ENCODE assay signal across 8 mouse cellular contexts in the genomic region with DNA sequence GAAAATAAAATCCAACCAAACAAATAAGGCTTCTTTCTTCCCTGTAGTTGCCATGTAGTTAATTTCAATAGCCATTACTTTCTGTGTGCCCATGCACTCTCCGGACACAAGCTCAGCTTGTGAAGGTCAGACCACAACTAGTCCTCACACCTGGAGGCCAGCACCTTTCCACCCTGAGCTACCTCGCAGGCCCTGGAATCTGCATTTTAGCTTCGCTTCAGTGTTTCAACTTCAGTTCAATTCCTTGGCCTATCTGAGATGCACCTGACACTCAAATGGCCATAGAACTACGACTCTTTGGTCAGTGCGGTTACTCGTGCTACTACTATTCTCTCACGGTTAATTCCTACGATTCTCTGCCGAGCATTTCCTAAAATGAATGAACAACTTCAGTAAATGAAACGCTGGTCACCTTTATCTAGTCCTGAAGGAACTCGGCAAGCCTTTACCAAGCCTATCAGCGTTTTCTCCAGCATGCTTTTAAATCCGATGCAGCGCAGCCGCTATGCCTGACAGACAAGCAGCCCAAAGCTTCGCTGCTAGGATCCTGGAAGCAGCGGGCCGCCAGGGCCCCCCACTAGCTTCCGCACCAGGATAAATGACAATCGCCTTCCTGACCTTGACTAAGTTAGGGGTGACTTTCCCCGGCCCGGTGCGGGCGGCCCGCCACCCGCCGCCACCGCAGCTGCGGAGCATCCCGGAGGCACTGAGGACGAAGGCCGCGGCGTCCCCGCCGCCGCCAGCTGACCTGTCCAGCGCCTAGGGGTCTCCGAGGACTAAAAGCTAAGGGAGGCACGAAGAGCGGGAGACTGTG. TPM values are rescaled to one million over a fixed set of nuclear protein-coding genes. Genes with fewer than 3 reads are reported as not detected.
A peak's percentile ranks its signal among the peaks of the same experiment; 100 is the strongest.
DNase-seq lines count a peak whose midpoint lies in the region; ATAC-seq lines count a peak whose summit lies in the region.

No protein-coding gene starts in this region.

- DNase-seq in adrenal gland, postnatal 14 days = peak; percentile 6
- DNase-seq in adrenal gland, adult (ENCODE audit: inconsistent age in 2 of 2, low spot score in 1 of 2) = no peak
- peak; percentile 16 for DNase-seq in thymus, postnatal 25 days
- DNase-seq in thymus, postnatal 10 days (ENCODE audit: low spot score in 2 of 2) = no peak
- DNase-seq in MN1 (ENCODE audit: low spot score) = no peak
- no peak for DNase-seq in layer of hippocampus, postnatal 25 days (ENCODE audit: extremely low spot score in 1 of 2, low spot score in 1 of 2)

- WGBS in hindbrain, embryonic 16.5 days = 1% methylated on average over 41 of the region's 41 CpGs
- WGBS in macrophage (ENCODE audit: missing documents) = 0% methylated on average over 41 of the region's 41 CpGs

- peaks cover 14% of the 10 kb centered on the region for H3K4me1 ChIP-seq in hindbrain, embryonic 16.5 days (ENCODE audit: control insufficient read depth, insufficient read depth, low read depth, low read length)

- peak overlapping the region; percentile 73 for H3K4me3 ChIP-seq in hindbrain, embryonic 16.5 days (ENCODE audit: low read length)
- H3K4me3 ChIP-seq in macrophage (ENCODE audit: inconsistent target) = peak overlapping the region; percentile 81

- H3K9ac ChIP-seq in hindbrain, embryonic 16.5 days (ENCODE audit: low read depth, low read length) = peak overlapping the region; percentile 93

- no peaks in the 10 kb centered on the region for H3K9me3 ChIP-seq in hindbrain, embryonic 16.5 days (ENCODE audit: control insufficient read depth, low read length)

- no peaks in the 10 kb centered on the region for H3K27me3 ChIP-seq in hindbrain, embryonic 16.5 days (replicated peaks; ENCODE audit: control insufficient read depth, insufficient read depth, low read length)

- H3K4me2 ChIP-seq in hindbrain, embryonic 16.5 days (ENCODE audit: low read length) = peak overlapping the region; percentile 77

- H3K36me3 ChIP-seq in hindbrain, embryonic 16.5 days (ENCODE audit: control insufficient read depth, insufficient read depth, low read length) = no peaks in the 10 kb centered on the region
- no peaks in the 10 kb centered on the region for H3K36me3 ChIP-seq in macrophage (ENCODE audit: inconsistent target)

- H3K79me2 ChIP-seq in macrophage (ENCODE audit: inconsistent target) = peaks cover 52% of the 10 kb centered on the region

- H3K27ac ChIP-seq in hindbrain, embryonic 16.5 days (ENCODE audit: low read depth, low read length) = peak overlapping the region; percentile 94
- H3K27ac ChIP-seq in macrophage = peak overlapping the region; percentile 22; the same call in 1 of the 2 replicates

- no peak for ATAC-seq in hindbrain, embryonic 16.5 days

RNA-seq across cellular contexts. Expression of a gene that starts 0.6 kb away (rescaled TPM):
- total RNA-seq in adrenal gland, postnatal 14 days (2021) = 598 and 660 TPM in 2 replicates
- polyA plus RNA-seq in hindbrain, embryonic 16.5 days (2015; fragmentation: Nextera tagmentation; extraction: Ambion mirVana) = 392 and 420 TPM in 2 replicates
- total RNA-seq in macrophage (2018; cell fraction: chromatin; rRNA removed) = 10 to 100 TPM in 22 of 26 experiments, 1 to 10 TPM in 4; 3.7 to 47.8 (median 26.8) TPM
- 100 to 1,000 TPM in 4 of 26 experiments, 10 to 100 TPM in 22; 65.9 to 109 (median 87.0) TPM for total RNA-seq in macrophage (2018; cell fraction: cytosol; rRNA removed)
- total RNA-seq in macrophage (2018; cell fraction: nucleus; rRNA removed) = 10 to 100 TPM in 25 of 26 experiments, 1 to 10 TPM in 1; 9.5 to 69.2 (median 27.0) TPM
- 79.4 to 113 TPM (median 93.9 TPM) in 3 replicates for polyA plus RNA-seq in macrophage (2018)
- 100 to 1,000 TPM; 248 to 262 TPM for total RNA-seq in layer of hippocampus, postnatal 25 days (2021)

RNA-seq across cellular contexts. Expression of a gene that starts 10.6 kb away (rescaled TPM):
- 28.2 and 33.8 TPM in 2 replicates for total RNA-seq in adrenal gland, postnatal 14 days (2021)
- 46.5 and 49.2 TPM in 2 replicates for polyA plus RNA-seq in hindbrain, embryonic 16.5 days (2015; fragmentation: Nextera tagmentation; extraction: Ambion mirVana)
- total RNA-seq in macrophage (2018; cell fraction: chromatin; rRNA removed) = 100 to 1,000 TPM in 8 of 26 experiments, 10 to 100 TPM in 18; 30.5 to 169 (median 91.0) TPM
- total RNA-seq in macrophage (2018; cell fraction: cytosol; rRNA removed) = 10 to 100 TPM; 34.1 to 61.0 (median 48.2) TPM
- total RNA-seq in macrophage (2018; cell fraction: nucleus; rRNA removed) = 100 to 1,000 TPM in 2 of 26 experiments, 10 to 100 TPM in 24; 31.3 to 115 (median 56.9) TPM
- polyA plus RNA-seq in macrophage (2018) = 40.0 to 48.3 TPM (median 46.1 TPM) in 3 replicates
- total RNA-seq in layer of hippocampus, postnatal 25 days (2021) = 10 to 100 TPM; 43.6 to 44.8 TPM

RNA-seq across cellular contexts. Expression of a gene that starts 22.5 kb away (rescaled TPM):
- total RNA-seq in adrenal gland, postnatal 14 days (2021) = 6.2 and 6.6 TPM in 2 replicates
- 4.8 and 7.2 TPM in 2 replicates for polyA plus RNA-seq in hindbrain, embryonic 16.5 days (2015; fragmentation: Nextera tagmentation; extraction: Ambion mirVana)
- 10 to 100 TPM; 16.8 to 85.3 (median 53.0) TPM for total RNA-seq in macrophage (2018; cell fraction: chromatin; rRNA removed)
- 10 to 100 TPM in 1 of 26 experiments, 1 to 10 TPM in 25; 3.3 to 11.0 (median 5.3) TPM for total RNA-seq in macrophage (2018; cell fraction: cytosol; rRNA removed)
- total RNA-seq in macrophage (2018; cell fraction: nucleus; rRNA removed) = 10 to 100 TPM in 25 of 26 experiments, 1 to 10 TPM in 1; 8.2 to 82.3 (median 22.4) TPM
- 3.6 to 11.4 TPM (median 4.9 TPM) in 3 replicates for polyA plus RNA-seq in macrophage (2018)
- 1 to 10 TPM; 1.2 to 2.1 TPM for total RNA-seq in layer of hippocampus, postnatal 25 days (2021)

RNA-seq across cellular contexts. Expression of a gene that starts 23.9 kb away (rescaled TPM):
- total RNA-seq in adrenal gland, postnatal 14 days (2021) = 22.6 and 25.0 TPM in 2 replicates
- 154 and 167 TPM in 2 replicates for polyA plus RNA-seq in hindbrain, embryonic 16.5 days (2015; fragmentation: Nextera tagmentation; extraction: Ambion mirVana)
- total RNA-seq in macrophage (2018; cell fraction: chromatin; rRNA removed) = 100 to 1,000 TPM; 180 to 635 (median 330) TPM
- total RNA-seq in macrophage (2018; cell fraction: cytosol; rRNA removed) = 10 to 100 TPM; 27.0 to 65.7 (median 45.7) TPM
- 100 to 1,000 TPM; 107 to 341 (median 170) TPM for total RNA-seq in macrophage (2018; cell fraction: nucleus; rRNA removed)
- polyA plus RNA-seq in macrophage (2018) = 20.0 to 74.7 TPM (median 35.6 TPM) in 3 replicates
- total RNA-seq in layer of hippocampus, postnatal 25 days (2021) = 100 to 1,000 TPM; 146 to 159 TPM

Comparison
In these comparisons a context has a peak if more than half of its experiments do, and no peak if none do; other contexts are left out.
1. DNase-seq: peak in adrenal gland, postnatal 14 days (single experiment) and thymus, postnatal 25 days (single experiment); none in adrenal gland, adult (0 of 2), thymus, postnatal 10 days (0 of 2), MN1 (single experiment) and layer of hippocampus, postnatal 25 days (0 of 2).